Mouse (Mus musculus) liver, embryonic 11.5 days (tissue): ENCODE measurements around the gene Mrps14. TPM values are rescaled to one million over a fixed set of nuclear protein-coding genes. Genes with fewer than 3 reads are reported as not detected.

Source experiments
- ATAC-seq: fragments of 200-750 bp; cut with Nextera tagmentation; replicated peaks from 2 replicates; pipeline ENCODE4 v1.8.0; 2017; ENCODE audit warnings: moderate number of reproducible peaks, mild to moderate bottlenecking, moderate TSS enrichment, moderate library complexity; ENCODE audit not compliant: low FRiP score
- DNase-seq: peaks from one replicate; pipeline ENCODE4 v3.0.0-alpha.2; 2017; ENCODE audit warnings: low spot score
- H3K27ac ChIP-seq: fragments of 300-500 bp; sonication (generic); 2 replicates; pipeline ENCODE4 v1.5.1; 2014; ENCODE audit warnings: mild to moderate bottlenecking, low read depth, low read length, control low read depth
- H3K27me3 ChIP-seq: fragments of 300-500 bp; sonication (generic); replicated peaks from 2 replicates; pipeline ENCODE4 v1.6.1; 2014; ENCODE audit warnings: low read length, mixed read lengths; ENCODE audit not compliant: control insufficient read depth, insufficient read depth
- H3K36me3 ChIP-seq: fragments of 300-500 bp; sonication (generic); 2 replicates; pipeline ENCODE4 v1.6.1; 2014; ENCODE audit warnings: mild to moderate bottlenecking, low read length, moderate library complexity, mixed read lengths; ENCODE audit not compliant: control insufficient read depth, insufficient read depth
- H3K4me1 ChIP-seq: fragments of 300-500 bp; sonication (generic); replicated peaks from 2 replicates; pipeline ENCODE4 v1.6.1; 2014; ENCODE audit warnings: low read length, mixed read lengths; ENCODE audit not compliant: control insufficient read depth, insufficient read depth
- H3K4me2 ChIP-seq: fragments of 300-500 bp; sonication (generic); 2 replicates; pipeline ENCODE4 v1.6.1; 2014; ENCODE audit warnings: mild to moderate bottlenecking, control low read depth, moderate library complexity
- H3K4me3 ChIP-seq: fragments of 300-500 bp; sonication (generic); 2 replicates; pipeline ENCODE4 v1.5.1; 2014; ENCODE audit warnings: low read depth, low read length, control low read depth
- H3K9ac ChIP-seq: fragments of 300-500 bp; sonication (generic); 2 replicates; pipeline ENCODE4 v1.6.1; 2014; ENCODE audit warnings: low read depth, low read length, control low read depth
- H3K9me3 ChIP-seq: fragments of 300-500 bp; sonication (generic); 2 replicates; pipeline ENCODE4 v1.6.1; 2016; ENCODE audit warnings: low read length, inconsistent platforms, mixed read lengths; ENCODE audit not compliant: control insufficient read depth
- WGBS: fragments of 180-500 bp; shearing (Covaris S2); extraction: QIAGEN DNeasy Blood & Tissue Kit; methylation state at CpG from one replicate; pipeline ENCODE4 v1.1.7; 2014; 5-methylcytosine and 5-hydroxymethylcytosine counted together
- polyA plus RNA-seq: library from polyadenylated mRNA; unstranded; fragments of >200 nt; fragmentation: Nextera tagmentation; extraction: Ambion mirVana; gene quantifications from 2 replicates; pipeline ENCODE4 v1.2.1, GENCODE M21; 2014

Gene Mrps14
- polyA plus RNA-seq, 1 experiment from 2014 or later, result 308 TPM

DNA sequence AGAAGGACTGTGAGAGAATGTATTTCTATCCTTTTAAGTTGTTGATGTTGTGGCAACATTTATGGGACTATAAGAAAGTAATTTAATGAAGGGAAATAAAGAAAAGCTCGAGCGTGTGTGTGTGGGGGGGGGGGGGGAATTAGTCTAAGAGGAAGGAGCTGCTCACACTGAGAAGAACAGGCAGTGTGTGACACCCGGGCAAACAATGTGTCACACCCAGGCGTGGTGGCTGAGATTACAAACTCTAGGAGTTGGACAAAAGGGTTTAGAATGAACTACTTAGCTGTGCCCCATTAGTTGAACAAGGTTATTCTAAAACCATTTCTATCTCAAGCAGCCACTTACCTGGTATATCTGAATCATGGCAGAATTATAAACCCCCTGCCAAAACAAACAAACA, 13.8 kb upstream of the Mrps14 start:
- no peak overlapping the region for H3K9ac ChIP-seq
- no peaks in the 10 kb centered on the region for H3K27me3 ChIP-seq
- H3K9me3 ChIP-seq, result no peaks in the 10 kb centered on the region
- no peak overlapping the region for H3K4me2 ChIP-seq
- no peak overlapping the region for H3K4me3 ChIP-seq
- ATAC-seq (no peak), DNase-seq (no peak)
- H3K27ac ChIP-seq, result no peak overlapping the region
- H3K4me1 ChIP-seq, result no peaks in the 10 kb centered on the region
- no peaks in the 10 kb centered on the region for H3K36me3 ChIP-seq
- WGBS, result 48% methylated on average over 4 of the region's 4 CpGs

DNA sequence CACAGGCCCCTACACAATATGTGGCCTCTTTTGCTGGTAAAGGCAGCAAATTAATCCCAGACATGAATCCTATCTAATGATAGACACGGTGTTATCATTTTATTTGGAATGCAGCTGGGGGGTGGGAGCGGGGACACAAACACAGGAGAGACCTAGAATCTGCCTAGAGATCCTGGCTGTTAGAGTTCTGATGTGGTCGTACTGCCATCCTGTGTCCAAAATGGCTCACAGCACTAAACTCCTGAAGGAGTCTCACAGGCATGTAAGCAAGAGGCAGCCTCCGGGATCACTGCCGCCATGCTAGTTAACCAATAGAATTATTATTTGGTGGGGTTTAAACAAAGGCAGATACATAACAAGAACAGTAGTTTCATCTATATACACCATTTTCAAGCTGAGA, 10.5 kb upstream of the Mrps14 start:
- Histone ChIP-seq H3K4me1 (no peaks in the 10 kb centered on the region), H3K9me3 (no peaks in the 10 kb centered on the region), H3K9ac (no peak overlapping the region), H3K27me3 (no peaks in the 10 kb centered on the region), H3K4me3 (no peak overlapping the region), H3K27ac (no peak overlapping the region), H3K36me3 (no peaks in the 10 kb centered on the region), H3K4me2 (no peak overlapping the region)
- ATAC-seq (no peak), DNase-seq (peak; percentile 41)
- 28% methylated on average over 5 of the region's 5 CpGs for WGBS

DNA sequence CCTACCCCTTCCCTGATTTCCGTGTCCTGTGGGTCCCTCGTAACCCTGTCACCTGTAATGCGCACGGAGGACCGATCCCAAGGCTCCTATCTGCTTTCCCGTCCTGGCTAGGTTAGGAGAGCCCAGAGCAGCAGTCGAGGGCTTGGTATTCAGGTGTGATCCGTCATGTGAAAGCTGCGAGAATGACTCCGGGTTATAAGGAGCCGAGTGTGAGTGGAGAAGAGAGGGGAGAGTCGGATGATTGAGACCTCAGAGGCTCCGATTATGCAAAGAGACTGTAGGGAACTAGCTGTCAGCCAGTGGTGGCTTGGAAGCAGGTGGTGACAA, 285 bp downstream of the Mrps14 start:
- Histone ChIP-seq H3K4me2 (peak overlapping the region; percentile 87), H3K9me3 (no peaks in the 10 kb centered on the region), H3K27me3 (no peaks in the 10 kb centered on the region), H3K4me3 (peak overlapping the region; percentile 94), H3K4me1 (peaks cover 6% of the 10 kb centered on the region), H3K9ac (peak overlapping the region; percentile 91), H3K27ac (peak overlapping the region; percentile 61), H3K36me3 (peaks cover 8% of the 10 kb centered on the region; the same call in 1 of the 2 replicates)
- DNase-seq (no peak), ATAC-seq (peak; percentile 51; the same call in 1 of the 2 replicates)
- 0% methylated on average over 13 of the region's 13 CpGs for WGBS

DNA sequence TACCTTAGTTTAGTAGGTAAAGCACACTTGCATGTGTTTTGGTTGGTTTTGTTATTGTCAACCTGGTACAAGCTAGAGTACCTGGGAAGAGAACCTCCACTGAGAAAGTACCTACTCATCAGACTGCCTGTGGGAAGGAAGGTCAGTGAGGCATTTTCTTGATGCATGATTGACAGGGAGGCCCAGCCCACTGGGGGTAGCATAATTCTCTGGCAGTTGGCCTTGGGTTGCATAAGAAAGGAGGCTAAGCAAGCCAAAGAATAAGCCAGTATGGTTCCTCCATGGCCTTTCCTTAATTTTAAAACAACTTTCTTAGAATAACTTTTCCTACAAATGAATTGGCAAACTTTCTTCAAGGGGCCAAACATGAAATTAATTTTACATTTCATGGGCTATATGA, 10.5 kb downstream of the Mrps14 start:
- Histone ChIP-seq H3K9me3 (no peaks in the 10 kb centered on the region), H3K9ac (no peak overlapping the region), H3K27ac (no peak overlapping the region), H3K4me3 (no peak overlapping the region), H3K4me1 (peaks cover 3% of the 10 kb centered on the region; the same call in 1 of the 2 replicates), H3K36me3 (peaks cover 36% of the 10 kb centered on the region), H3K4me2 (no peak overlapping the region), H3K27me3 (no peaks in the 10 kb centered on the region)
- DNase-seq (no peak), ATAC-seq (no peak)

DNA sequence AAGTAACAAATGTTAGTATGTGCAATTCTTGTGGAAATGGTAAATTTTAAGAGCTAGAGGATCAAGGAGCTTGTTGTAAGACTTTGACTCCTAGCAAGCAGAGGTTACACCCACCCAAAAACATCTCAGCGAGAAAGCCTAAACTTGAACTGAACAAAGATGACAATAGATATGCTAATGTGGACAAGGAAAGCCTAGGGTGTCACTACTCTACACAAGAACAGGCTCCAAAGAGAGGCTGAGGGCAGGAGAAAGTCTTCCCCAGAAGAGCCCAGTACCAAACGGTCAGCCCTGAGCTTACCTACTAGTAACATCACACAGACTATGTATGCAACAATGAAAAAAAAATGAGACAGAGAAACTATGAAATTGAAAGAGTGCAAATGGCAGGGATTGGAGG, 14.8 kb downstream of the Mrps14 start:
- Histone ChIP-seq H3K27ac (no peak overlapping the region), H3K36me3 (peaks cover 28% of the 10 kb centered on the region), H3K4me3 (no peak overlapping the region), H3K27me3 (no peaks in the 10 kb centered on the region), H3K9me3 (no peaks in the 10 kb centered on the region), H3K4me1 (peaks cover 5% of the 10 kb centered on the region; the same call in 1 of the 2 replicates), H3K9ac (no peak overlapping the region), H3K4me2 (peak overlapping the region; percentile 39)
- no peak for DNase-seq
- no peak for ATAC-seq
- WGBS, result 55% methylated on average over 2 of the region's 2 CpGs

DNA sequence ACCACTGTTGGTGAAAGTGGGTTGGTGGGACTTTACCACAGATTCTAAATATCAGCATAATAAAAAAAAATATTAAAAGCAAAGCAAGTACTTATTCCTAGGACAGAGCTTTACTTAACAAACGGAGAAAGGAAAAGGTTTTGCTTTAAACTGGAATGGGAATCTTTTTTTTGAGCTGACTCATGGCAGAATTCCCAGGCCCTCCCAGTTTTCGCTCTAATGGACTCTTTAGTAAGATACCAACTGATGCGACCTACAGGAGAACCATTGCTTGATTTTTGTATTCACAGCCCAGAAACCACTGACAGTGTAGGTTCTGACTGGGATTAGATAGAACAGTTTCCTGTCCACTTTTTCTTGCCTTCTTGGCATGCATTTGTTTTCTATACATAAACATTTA, 15.6 kb downstream of the Mrps14 start:
- H3K4me3 ChIP-seq, result peak overlapping the region; percentile 88

DNA sequence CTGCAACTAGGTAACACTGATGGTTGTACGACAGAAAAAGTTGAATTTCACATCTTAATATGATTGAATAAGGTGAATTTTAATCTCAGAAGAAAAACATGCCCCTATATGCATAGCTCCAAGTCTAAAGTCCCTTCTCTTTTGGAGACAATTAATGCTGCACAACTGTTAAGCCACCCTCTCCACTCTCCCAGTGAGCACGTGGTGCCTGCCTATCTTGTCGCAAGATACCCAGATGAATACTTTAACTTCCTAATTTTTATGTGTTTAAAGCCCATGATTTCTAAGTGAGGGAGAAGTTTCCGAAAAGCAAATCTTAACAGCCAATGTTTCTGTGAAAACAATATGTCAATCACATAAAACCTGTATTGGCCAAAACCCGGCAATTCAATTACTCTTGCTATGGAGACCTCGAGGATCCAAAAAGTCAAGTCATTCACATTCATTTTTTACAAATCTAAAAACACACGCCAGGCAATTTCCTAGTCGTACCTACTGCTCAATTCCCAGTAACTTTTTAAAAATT, 16.6 kb downstream of the Mrps14 start:
- no peaks in the 10 kb centered on the region for H3K27me3 ChIP-seq
- no peak for ATAC-seq
- DNase-seq, result no peak
- no peaks in the 10 kb centered on the region for H3K9me3 ChIP-seq
- peaks cover 13% of the 10 kb centered on the region for H3K36me3 ChIP-seq
- H3K27ac ChIP-seq, result peak overlapping the region; percentile 94
- peak overlapping the region; percentile 88 for H3K4me3 ChIP-seq
- under 1% methylated on average over 8 of the region's 8 CpGs for WGBS
- H3K9ac ChIP-seq, result peak overlapping the region; percentile 92
- peak overlapping the region; percentile 70 for H3K4me2 ChIP-seq
- peaks cover 5% of the 10 kb centered on the region; the same call in 1 of the 2 replicates for H3K4me1 ChIP-seq

More for the DNA sequence above, 15.6 kb downstream of the Mrps14 start:
- peaks cover 22% of the 10 kb centered on the region for H3K36me3 ChIP-seq
- peaks cover 5% of the 10 kb centered on the region; the same call in 1 of the 2 replicates for H3K4me1 ChIP-seq
- ATAC-seq (no peak), DNase-seq (no peak)
- 50% methylated on average over 3 of the region's 3 CpGs for WGBS
- no peak overlapping the region for H3K27ac ChIP-seq
- H3K9ac ChIP-seq, result peak overlapping the region; percentile 92
- peak overlapping the region; percentile 70 for H3K4me2 ChIP-seq
- H3K9me3 ChIP-seq, result no peaks in the 10 kb centered on the region
- H3K27me3 ChIP-seq, result no peaks in the 10 kb centered on the region

DNA sequence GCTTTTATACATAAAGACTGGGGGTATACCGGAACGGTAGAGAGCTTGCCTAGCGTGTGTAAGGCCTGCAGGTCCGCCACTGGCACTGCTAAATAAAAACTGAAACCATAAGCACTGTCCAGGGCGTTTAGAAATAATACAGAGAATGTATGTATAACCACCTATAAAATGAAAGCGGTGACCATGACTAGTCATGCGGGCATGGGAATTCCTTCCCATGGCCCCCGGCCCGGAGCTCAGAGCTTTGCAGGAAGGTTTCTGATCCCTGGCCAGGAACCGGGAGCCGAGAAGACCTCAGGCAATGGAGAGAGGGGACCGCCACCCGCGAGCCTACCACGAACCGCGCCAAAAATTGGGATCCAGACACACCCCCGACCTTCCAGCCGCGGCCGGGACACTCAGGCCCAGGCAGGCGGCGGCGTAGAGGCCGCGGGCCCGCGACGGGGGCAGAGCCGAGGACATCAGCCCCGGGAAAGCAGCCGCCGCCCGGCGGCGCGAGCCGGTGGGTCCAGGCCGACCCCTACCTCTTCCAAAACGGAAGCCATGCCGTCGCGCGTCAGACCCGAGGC, 17.2 kb downstream of the Mrps14 start:
- Histone ChIP-seq H3K27ac (peak overlapping the region; percentile 94), H3K4me3 (peak overlapping the region; percentile 88), H3K4me1 (peaks cover 5% of the 10 kb centered on the region; the same call in 1 of the 2 replicates), H3K9ac (peak overlapping the region; percentile 92), H3K4me2 (peak overlapping the region; percentile 70), H3K9me3 (no peaks in the 10 kb centered on the region), H3K36me3 (peaks cover 7% of the 10 kb centered on the region; the same call in 1 of the 2 replicates), H3K27me3 (no peaks in the 10 kb centered on the region)
- under 1% methylated on average over 45 of the region's 45 CpGs for whole genome bisulfite sequencing
- ATAC-seq (peak; percentile 68), DNase-seq (no peak)
